30 mouse cellular contexts compared by ENCODE assay signal in the genomic region with DNA sequence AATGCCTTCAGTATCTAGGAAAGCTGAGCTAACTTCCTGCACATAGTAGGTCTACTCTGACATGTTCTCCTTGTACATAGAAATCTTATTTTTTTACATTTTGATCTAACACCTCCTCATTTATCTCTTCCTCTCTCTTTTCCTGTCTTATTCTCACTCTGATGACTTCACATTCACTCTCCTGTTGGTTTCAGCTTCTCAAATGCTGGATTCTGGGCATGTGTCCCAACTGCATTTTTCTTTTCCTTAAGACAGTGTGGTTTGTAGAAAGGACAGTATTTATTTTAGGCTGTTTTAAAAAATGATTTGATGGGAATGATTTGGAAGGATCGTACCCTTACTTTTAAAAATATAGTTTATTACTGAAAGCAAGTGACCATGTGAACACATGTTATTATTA. TPM values are rescaled to one million over a fixed set of nuclear protein-coding genes. Genes with fewer than 3 reads are reported as not detected.
DNase-seq lines count a peak whose midpoint lies in the region; ATAC-seq and TF ChIP-seq lines count a peak whose summit lies in the region.
"Had no signal": no experiment of that assay in that cellular context is flagged by ENCODE, and none has a peak within 500 bp of the region (broad histone marks: within the 10 kb centered on the region; RNA-seq: fewer than 3 reads in every experiment).

No protein-coding gene starts in this region.

- H3K9ac ChIP-seq in lung, embryonic 14.5 days, result no peak overlapping the region
- H3K9ac ChIP-seq: embryonic facial prominence, embryonic 13.5 days; forebrain, embryonic 12.5 days; forebrain, embryonic 15.5 days; heart, embryonic 12.5 days; heart, embryonic 15.5 days; hindbrain, embryonic 12.5 days; hindbrain, embryonic 15.5 days; intestine, embryonic 15.5 days had no signal

- no peak overlapping the region for H3K4me2 ChIP-seq in lung, embryonic 14.5 days
- H3K4me2 ChIP-seq: embryonic facial prominence, embryonic 13.5 days; forebrain, embryonic 12.5 days; forebrain, embryonic 15.5 days; heart, embryonic 12.5 days; heart, embryonic 15.5 days; hindbrain, embryonic 12.5 days; hindbrain, embryonic 15.5 days; intestine, embryonic 15.5 days had no signal

- no peaks in the 10 kb centered on the region for H3K9me3 ChIP-seq in lung, embryonic 14.5 days (ENCODE audit: low read depth, low read length)
- H3K9me3 ChIP-seq: embryonic facial prominence, embryonic 10.5 days; embryonic facial prominence, embryonic 13.5 days; forebrain, embryonic 12.5 days; forebrain, embryonic 15.5 days; heart, embryonic 12.5 days; heart, embryonic 15.5 days; hindbrain, embryonic 12.5 days; hindbrain, embryonic 15.5 days; intestine, embryonic 15.5 days had no signal

- H3K36me3 ChIP-seq in lung, embryonic 14.5 days (ENCODE audit: insufficient read depth), result no peaks in the 10 kb centered on the region
- H3K36me3 ChIP-seq: embryonic facial prominence, embryonic 10.5 days; embryonic facial prominence, embryonic 13.5 days; forebrain, embryonic 12.5 days; forebrain, embryonic 15.5 days; heart, embryonic 12.5 days; heart, embryonic 15.5 days; hindbrain, embryonic 12.5 days; hindbrain, embryonic 15.5 days; intestine, embryonic 15.5 days had no signal

- no peaks in the 10 kb centered on the region for H3K27me3 ChIP-seq in lung, embryonic 14.5 days (ENCODE audit: insufficient read depth, low read length)
- H3K27me3 ChIP-seq: embryonic facial prominence, embryonic 13.5 days; forebrain, embryonic 12.5 days; forebrain, embryonic 15.5 days; heart, embryonic 12.5 days; heart, embryonic 15.5 days; hindbrain, embryonic 12.5 days; hindbrain, embryonic 15.5 days; intestine, embryonic 15.5 days had no signal

- TF ChIP-seq CTCF in lung, embryonic 14.5 days (IDR thresholded peaks at IDR 0.05; ENCODE audit: low read depth), result no peak

- 43% methylated on average over 1 of the region's 1 CpGs for WGBS in lung, embryonic 14.5 days

- ATAC-seq in frontal cortex, adult (ENCODE audit: low TSS enrichment), result peak; percentile 74
- no peak for ATAC-seq in lung, embryonic 14.5 days (ENCODE audit: insufficient read depth)
- ATAC-seq in cerebellum, adult (ENCODE audit: insufficient number of reproducible peaks, low FRiP score, low TSS enrichment), result no peak
- ATAC-seq: forebrain, embryonic 15.5 days; intestine, embryonic 15.5 days had no signal

- H3K4me3 ChIP-seq in lung, embryonic 14.5 days (ENCODE audit: low read depth, low read length), result no peak overlapping the region
- H3K4me3 ChIP-seq: embryonic facial prominence, embryonic 10.5 days; embryonic facial prominence, embryonic 13.5 days; erythroblast, embryonic 14.5 days; forebrain, embryonic 12.5 days; forebrain, embryonic 15.5 days; gastrocnemius, adult 2 months; heart, embryonic 12.5 days; heart, embryonic 15.5 days; hindbrain, embryonic 12.5 days; hindbrain, embryonic 15.5 days; intestine, embryonic 15.5 days had no signal

- H3K27ac ChIP-seq in lung, embryonic 14.5 days (ENCODE audit: low read depth), result no peak overlapping the region
- H3K27ac ChIP-seq: embryonic facial prominence, embryonic 10.5 days; embryonic facial prominence, embryonic 13.5 days; forebrain, embryonic 12.5 days; forebrain, embryonic 15.5 days; gastrocnemius, adult 2 months; heart, embryonic 15.5 days; hindbrain, embryonic 12.5 days; hindbrain, embryonic 15.5 days; intestine, embryonic 15.5 days had no signal

- no peak for DNase-seq in frontal cortex, postnatal 25 days (ENCODE audit: low spot score in 2 of 2)
- peak; percentile 61 for DNase-seq in lung, embryonic 14.5 days
- no peak for DNase-seq in lung, postnatal 25 days (ENCODE audit: low spot score)
- peak; percentile 80 for DNase-seq in adipocyte (ENCODE audit: low spot score)
- no peak for DNase-seq in spleen, postnatal 14 days (ENCODE audit: low spot score in 2 of 2)
- DNase-seq: adrenal gland, adult 8-10 months; adrenal gland, postnatal 25 days; B cell, adult 2 months; cerebellum, adult 11 months; cerebellum, adult 8-10 months; cerebellum, postnatal 10 days; cerebellum, postnatal 36 days; embryo, embryonic 11 days; gastrocnemius, adult 2 months; gastrocnemius, postnatal 14 days; heart, adult 18-20 months; heart, postnatal 14 days; heart, postnatal 4 days had no signal

- H3K4me1 ChIP-seq in lung, embryonic 14.5 days (ENCODE audit: insufficient read depth), result no peaks in the 10 kb centered on the region
- H3K4me1 ChIP-seq: forebrain, embryonic 12.5 days; forebrain, embryonic 15.5 days; heart, embryonic 12.5 days; heart, embryonic 15.5 days; hindbrain, embryonic 12.5 days; hindbrain, embryonic 15.5 days; intestine, embryonic 15.5 days had no signal

RNA-seq across cellular contexts. Expression of gene Lypd6b, which starts 34.8 kb away (rescaled TPM):
- polyA plus RNA-seq in lung, embryonic 14.5 days (2014; fragmentation: Nextera tagmentation; extraction: Ambion mirVana), result 1.2 and 2.0 TPM in 2 replicates
- polyA plus RNA-seq: erythroblast, embryonic 14.5 days had no signal

Comparison
In these comparisons a context has a peak if more than half of its experiments do, and no peak if none do; other contexts are left out.
1. DNase-seq: peak in lung, embryonic 14.5 days (single experiment) and adipocyte (single experiment); none in frontal cortex, postnatal 25 days (0 of 2), lung, postnatal 25 days (single experiment) and spleen, postnatal 14 days (0 of 2).